In the genomic region with DNA sequence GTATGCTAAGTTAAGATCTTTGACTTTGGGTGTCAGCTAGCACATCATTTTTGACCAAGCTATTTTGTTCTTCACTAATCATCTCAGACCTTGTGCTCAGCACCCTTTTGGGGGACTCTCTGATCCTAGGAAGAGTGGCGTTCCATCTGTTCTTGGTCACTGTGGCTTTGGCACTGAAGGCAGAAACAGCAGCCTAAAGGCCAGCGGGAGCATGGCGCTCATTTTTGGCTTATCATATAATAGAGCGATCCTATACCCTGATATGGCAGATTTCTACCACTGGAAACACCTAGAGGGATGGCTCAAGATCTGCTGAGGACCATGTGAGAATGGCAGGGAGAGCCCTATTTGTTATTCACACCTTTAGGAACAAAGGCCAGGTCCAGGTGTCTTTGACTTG, we compare ENCODE assay signal across 28 mouse cellular contexts. TPM values are rescaled to one million over a fixed set of nuclear protein-coding genes. Genes with fewer than 3 reads are reported as not detected.
DNase-seq lines count a peak whose midpoint lies in the region; ATAC-seq lines count a peak whose summit lies in the region.
"Had no signal": no experiment of that assay in that cellular context is flagged by ENCODE, and none has a peak within 500 bp of the region (broad histone marks: within the 10 kb centered on the region; RNA-seq: fewer than 3 reads in every experiment).

No protein-coding gene starts in this region.

- no peaks in the 10 kb centered on the region for H3K9me3 ChIP-seq in midbrain, embryonic 13.5 days
- no peaks in the 10 kb centered on the region for H3K9me3 ChIP-seq in midbrain, embryonic 16.5 days (replicated peaks; ENCODE audit: control insufficient read depth, low read length, poor library complexity, severe bottlenecking)
- no peaks in the 10 kb centered on the region for H3K9me3 ChIP-seq in hindbrain, embryonic 14.5 days (ENCODE audit: control insufficient read depth, low read length)
- H3K9me3 ChIP-seq: embryonic facial prominence, embryonic 10.5 days; embryonic facial prominence, embryonic 15.5 days; G1E; heart, embryonic 12.5 days; intestine, embryonic 15.5 days had no signal

- H3K4me1 ChIP-seq in midbrain, embryonic 13.5 days (replicated peaks): peaks cover 14% of the 10 kb centered on the region; the same call in 1 of the 2 replicates
- H3K4me1 ChIP-seq in midbrain, embryonic 16.5 days (ENCODE audit: control insufficient read depth, insufficient read depth, low read length): no peaks in the 10 kb centered on the region
- peaks cover 23% of the 10 kb centered on the region for H3K4me1 ChIP-seq in hindbrain, embryonic 14.5 days (replicated peaks; ENCODE audit: control insufficient read depth, insufficient read depth, low read length)
- H3K4me1 ChIP-seq: embryonic facial prominence, embryonic 10.5 days; intestine, embryonic 15.5 days had no signal

- WGBS in midbrain, embryonic 13.5 days: 94% methylated on average over 4 of the region's 4 CpGs
- WGBS in midbrain, embryonic 16.5 days: 83% methylated on average over 4 of the region's 4 CpGs
- WGBS in hindbrain, embryonic 14.5 days: 85% methylated on average over 4 of the region's 4 CpGs

- no peaks in the 10 kb centered on the region for H3K27me3 ChIP-seq in midbrain, embryonic 13.5 days
- no peaks in the 10 kb centered on the region for H3K27me3 ChIP-seq in midbrain, embryonic 16.5 days (ENCODE audit: control insufficient read depth, insufficient read depth, low read depth, low read length)
- H3K27me3 ChIP-seq in hindbrain, embryonic 14.5 days (ENCODE audit: control insufficient read depth, insufficient read depth, low read length): no peaks in the 10 kb centered on the region
- H3K27me3 ChIP-seq: embryonic facial prominence, embryonic 15.5 days; heart, embryonic 12.5 days; intestine, embryonic 15.5 days had no signal

- H3K9ac ChIP-seq in midbrain, embryonic 13.5 days (replicated peaks): no peak overlapping the region
- H3K9ac ChIP-seq in midbrain, embryonic 16.5 days (ENCODE audit: low read depth, low read length): no peak overlapping the region
- no peak overlapping the region for H3K9ac ChIP-seq in hindbrain, embryonic 14.5 days
- H3K9ac ChIP-seq: embryonic facial prominence, embryonic 15.5 days; heart, embryonic 12.5 days; intestine, embryonic 15.5 days; liver, embryonic 14.5 days had no signal

- no peak overlapping the region for H3K4me3 ChIP-seq in midbrain, embryonic 13.5 days (replicated peaks)
- no peak overlapping the region for H3K4me3 ChIP-seq in midbrain, embryonic 16.5 days (ENCODE audit: low read depth, low read length)
- H3K4me3 ChIP-seq in hindbrain, embryonic 14.5 days (replicated peaks; ENCODE audit: low read length): no peak overlapping the region
- H3K4me3 ChIP-seq: embryonic facial prominence, embryonic 10.5 days; embryonic facial prominence, embryonic 15.5 days; heart, adult 2 months; heart, embryonic 12.5 days; intestine, embryonic 15.5 days had no signal

- no peak overlapping the region for H3K4me2 ChIP-seq in midbrain, embryonic 13.5 days (replicated peaks)
- H3K4me2 ChIP-seq in midbrain, embryonic 16.5 days (ENCODE audit: low read length): no peak overlapping the region
- no peak overlapping the region for H3K4me2 ChIP-seq in hindbrain, embryonic 14.5 days (replicated peaks)
- H3K4me2 ChIP-seq: embryonic facial prominence, embryonic 15.5 days; heart, embryonic 12.5 days; intestine, embryonic 15.5 days had no signal

- 0 out of 2 replicates have a peak, but pooled peaks cover 8% of the 10 kb centered on the region for H3K36me3 ChIP-seq in midbrain, embryonic 13.5 days
- H3K36me3 ChIP-seq in midbrain, embryonic 16.5 days (ENCODE audit: control insufficient read depth, insufficient read depth, low read length): no peaks in the 10 kb centered on the region
- peaks cover 11% of the 10 kb centered on the region for H3K36me3 ChIP-seq in hindbrain, embryonic 14.5 days (replicated peaks; ENCODE audit: control insufficient read depth, insufficient read depth)
- H3K36me3 ChIP-seq: embryonic facial prominence, embryonic 15.5 days; heart, embryonic 12.5 days; intestine, embryonic 15.5 days had no signal

- H3K27ac ChIP-seq in midbrain, embryonic 13.5 days: 0 out of 2 replicates have a peak overlapping the region, but pooled peaks have one; percentile 35
- no peak overlapping the region for H3K27ac ChIP-seq in midbrain, embryonic 16.5 days (ENCODE audit: low read length)
- 0 out of 2 replicates have a peak overlapping the region, but pooled peaks have one; percentile 4 for H3K27ac ChIP-seq in hindbrain, embryonic 14.5 days
- H3K27ac ChIP-seq: embryonic facial prominence, embryonic 10.5 days; embryonic facial prominence, embryonic 15.5 days; heart, adult 2 months; intestine, embryonic 15.5 days; liver, embryonic 14.5 days; macrophage had no signal

- peak; percentile 32 to 50 for DNase-seq in cerebellum, postnatal 14 days
- DNase-seq in cerebellum, postnatal 25 days: no peak
- peak; percentile 72 for DNase-seq in heart, adult 11 months
- no peak for DNase-seq in heart, postnatal 25 days (ENCODE audit: low spot score)
- DNase-seq in hindbrain, embryonic 14.5 days (ENCODE audit: low spot score): no peak
- DNase-seq in thymus, postnatal 36 days: no peak
- DNase-seq: adrenal gland, adult 8-10 months; cerebellum, adult 11 months; cerebellum, adult 9-10 months; gastrocnemius, postnatal 36 days; heart, adult 2 months; kidney, adult 2 months; kidney, postnatal 36 days; layer of hippocampus, postnatal 36 days; liver; lung, adult 2 months; lung, postnatal 10 days; right cerebral cortex, postnatal 25 days; thymus, postnatal 25 days had no signal

- intact Hi-C loops in heart, postnatal 25 days (cut with DNase I): no loop called here

- ATAC-seq in midbrain, embryonic 13.5 days: no peak
- ATAC-seq in midbrain, embryonic 16.5 days: no peak
- no peak for ATAC-seq in hindbrain, embryonic 14.5 days (ENCODE audit: low FRiP score)
- ATAC-seq: intestine, embryonic 15.5 days had no signal

RNA-seq across cellular contexts. Expression of a gene that starts 38.2 kb away (rescaled TPM):
- 1 to 10 TPM; 3.6 to 3.9 TPM for total RNA-seq in heart, postnatal 25 days (2021)
- polyA plus RNA-seq in midbrain, embryonic 13.5 days (2015; fragmentation: Nextera tagmentation; extraction: Ambion mirVana): 28.8 and 30.7 TPM in 2 replicates
- 41.7 and 49.0 TPM in 2 replicates for polyA plus RNA-seq in midbrain, embryonic 16.5 days (2015; fragmentation: Nextera tagmentation; extraction: Ambion mirVana)
- 56.6 and 62.1 TPM in 2 replicates for polyA plus RNA-seq in hindbrain, embryonic 14.5 days (2014; fragmentation: Nextera tagmentation; extraction: Ambion mirVana)

Comparison
In these comparisons a context has a peak if more than half of its experiments do, and no peak if none do; other contexts are left out.
1. DNase-seq: peak in cerebellum, postnatal 14 days (2 of 2) and heart, adult 11 months (single experiment); none in cerebellum, postnatal 25 days (0 of 2), heart, postnatal 25 days (single experiment), hindbrain, embryonic 14.5 days (single experiment) and thymus, postnatal 36 days (0 of 2).